Mouse (Mus musculus): ENCODE measurements around the gene Ccn2.

DNA sequence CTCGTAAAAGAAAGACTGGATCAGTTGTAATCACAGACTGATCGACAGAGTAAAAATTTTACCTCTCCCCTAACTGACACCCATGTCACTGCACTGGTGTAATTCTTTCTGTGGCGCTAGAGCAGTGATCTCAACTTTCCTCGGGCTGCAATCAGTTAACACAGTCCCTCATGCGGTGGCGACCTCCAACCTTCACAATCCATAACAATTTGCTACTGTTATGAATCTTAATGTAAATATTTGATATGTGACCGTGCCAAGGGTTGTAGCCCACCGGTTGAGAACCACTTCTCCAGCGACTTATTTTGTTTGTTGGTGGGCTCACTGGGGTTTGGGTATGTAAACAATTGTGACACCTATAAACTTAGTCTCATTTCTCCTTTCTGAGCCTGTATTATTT lies 33.2 kb downstream of the Ccn2 start:
- TF ChIP-seq CTCF (IDR thresholded peaks at IDR 0.05; ENCODE audit: insufficient read depth, low read length) (no peak), POLR2A (IDR thresholded peaks at IDR 0.05; ENCODE audit: borderline replicate concordance, extremely low read depth, low read depth, low read length) (no peak)

Measured in lung, adult 2 months (tissue).